ENCODE assay signal across 8 mouse cellular contexts in genomic region chr10:80700732-80701131, GRCm38 (mm10). TPM values are rescaled to one million over a fixed set of nuclear protein-coding genes. Genes with fewer than 3 reads are reported as not detected.
DNase-seq lines count a peak whose midpoint lies in the region; ATAC-seq lines count a peak whose summit lies in the region.

No protein-coding gene starts in this region.

- peak overlapping the region; percentile 79 for H3K4me3 ChIP-seq in liver, embryonic 11.5 days (ENCODE audit: low read depth, low read length)
- H3K4me3 ChIP-seq in brown adipose tissue, adult 24 weeks (ENCODE audit: insufficient read depth, low read depth, low read length): peak overlapping the region; percentile 72
- H3K4me3 ChIP-seq in intestine, embryonic 16.5 days (ENCODE audit: low read length): peak overlapping the region; percentile 73
- H3K4me3 ChIP-seq in neural tube, embryonic 15.5 days (replicated peaks): peak overlapping the region; percentile 67

- DNase-seq in liver, embryonic 11.5 days (ENCODE audit: low spot score): no peak
- no peak for DNase-seq in liver
- no peak for DNase-seq in adrenal gland, adult 8-10 months
- no peak for DNase-seq in layer of hippocampus, adult 8-10 months (ENCODE audit: low spot score in 2 of 2)

- 21% methylated on average over 4 of the region's 4 CpGs for whole genome bisulfite sequencing in liver, embryonic 11.5 days
- WGBS in intestine, embryonic 16.5 days: 29% methylated on average over 4 of the region's 4 CpGs
- WGBS in neural tube, embryonic 15.5 days: 45% methylated on average over 4 of the region's 4 CpGs

- H3K4me2 ChIP-seq in liver, embryonic 11.5 days: peak overlapping the region; percentile 100
- H3K4me2 ChIP-seq in intestine, embryonic 16.5 days (ENCODE audit: low read depth, low read length): peak overlapping the region; percentile 97
- peak overlapping the region; percentile 86 for H3K4me2 ChIP-seq in neural tube, embryonic 15.5 days

- no peak for ATAC-seq in liver, embryonic 11.5 days (replicated peaks; ENCODE audit: low FRiP score)
- no peak for ATAC-seq in intestine, embryonic 16.5 days
- ATAC-seq in neural tube, embryonic 15.5 days (ENCODE audit: low FRiP score): no peak
- ATAC-seq in monocyte, adult 5-6 weeks (replicated peaks; ENCODE audit: insufficient number of reproducible peaks, low FRiP score, low TSS enrichment, poor library complexity, severe bottlenecking): no peak

- H3K36me3 ChIP-seq in liver, embryonic 11.5 days (ENCODE audit: control insufficient read depth, insufficient read depth, low read length): peaks cover 2% of the 10 kb centered on the region; the same call in 1 of the 2 replicates
- H3K36me3 ChIP-seq in intestine, embryonic 16.5 days (ENCODE audit: control insufficient read depth, insufficient read depth, low read length): no peaks in the 10 kb centered on the region; the same call in 1 of the 2 replicates
- H3K36me3 ChIP-seq in neural tube, embryonic 15.5 days: peaks cover 9% of the 10 kb centered on the region

- peak overlapping the region; percentile 76 for H3K27ac ChIP-seq in liver, embryonic 11.5 days (ENCODE audit: low read depth, low read length)
- 0 out of 2 replicates have a peak overlapping the region, but pooled peaks have one; percentile 4 for H3K27ac ChIP-seq in brown adipose tissue, adult 24 weeks (replicated peaks; ENCODE audit: low read depth, low read length)
- no peak overlapping the region for H3K27ac ChIP-seq in intestine, embryonic 16.5 days (ENCODE audit: low read length)
- H3K27ac ChIP-seq in neural tube, embryonic 15.5 days (replicated peaks): no peak overlapping the region

- H3K4me1 ChIP-seq in liver, embryonic 11.5 days (replicated peaks; ENCODE audit: control insufficient read depth, insufficient read depth, low read length): peaks cover 65% of the 10 kb centered on the region
- H3K4me1 ChIP-seq in brown adipose tissue, adult 24 weeks (ENCODE audit: control insufficient read depth, insufficient read depth, insufficient read length, low read length): peaks cover 15% of the 10 kb centered on the region
- H3K4me1 ChIP-seq in intestine, embryonic 16.5 days (ENCODE audit: control insufficient read depth, insufficient read depth, low read length): peaks cover 31% of the 10 kb centered on the region
- peaks cover 53% of the 10 kb centered on the region for H3K4me1 ChIP-seq in neural tube, embryonic 15.5 days

- H3K27me3 ChIP-seq in liver, embryonic 11.5 days (replicated peaks; ENCODE audit: control insufficient read depth, insufficient read depth, low read length): no peaks in the 10 kb centered on the region
- H3K27me3 ChIP-seq in intestine, embryonic 16.5 days (replicated peaks; ENCODE audit: control insufficient read depth, insufficient read depth, low read length): no peaks in the 10 kb centered on the region
- no peaks in the 10 kb centered on the region for H3K27me3 ChIP-seq in neural tube, embryonic 15.5 days (replicated peaks)

- H3K9ac ChIP-seq in liver, embryonic 11.5 days (ENCODE audit: low read depth, low read length): peak overlapping the region; percentile 81
- peak overlapping the region; percentile 75 for H3K9ac ChIP-seq in intestine, embryonic 16.5 days (ENCODE audit: low read depth, low read length)
- peak overlapping the region; percentile 67; the same call in 1 of the 2 replicates for H3K9ac ChIP-seq in neural tube, embryonic 15.5 days (replicated peaks)

- no peaks in the 10 kb centered on the region for H3K9me3 ChIP-seq in liver, embryonic 11.5 days (ENCODE audit: control insufficient read depth, low read length)
- H3K9me3 ChIP-seq in intestine, embryonic 16.5 days (ENCODE audit: control insufficient read depth, low read length): no peaks in the 10 kb centered on the region
- no peaks in the 10 kb centered on the region for H3K9me3 ChIP-seq in neural tube, embryonic 15.5 days (replicated peaks)

RNA-seq across cellular contexts. Expression of gene Mob3a, which starts 1.0 kb away (rescaled TPM):
- 56.7 and 57.3 TPM in 2 replicates for polyA plus RNA-seq in liver, embryonic 11.5 days (2014; fragmentation: Nextera tagmentation; extraction: Ambion mirVana)
- polyA plus RNA-seq in brown adipose tissue, adult 24 weeks (2012; ENCODE audit: insufficient read depth, insufficient read length, missing spikeins): 5.2 and 12.0 TPM in 2 replicates
- 39.8 and 41.8 TPM in 2 replicates for polyA plus RNA-seq in intestine, embryonic 16.5 days (2015; fragmentation: Nextera tagmentation; extraction: Ambion mirVana)
- polyA plus RNA-seq in neural tube, embryonic 15.5 days (2015; fragmentation: Nextera tagmentation; extraction: Ambion mirVana): 53.0 and 58.8 TPM in 2 replicates
- total RNA-seq in adrenal gland, adult 8-10 months (2022): 10 to 100 TPM; 16.2 to 33.5 (median 25.7) TPM
- total RNA-seq in monocyte, adult 5-6 weeks (2017): 57.4 to 129 TPM (median 87.2 TPM) in 3 replicates
- 10 to 100 TPM; 13.8 to 18.0 (median 15.0) TPM for total RNA-seq in layer of hippocampus, adult 8-10 months (2022)

RNA-seq across cellular contexts. Expression of gene Izumo4, which starts 1.3 kb away (rescaled TPM):
- 5.7 and 6.8 TPM in 2 replicates for polyA plus RNA-seq in liver, embryonic 11.5 days (2014; fragmentation: Nextera tagmentation; extraction: Ambion mirVana)
- 2.5 and 5.0 TPM in 2 replicates for polyA plus RNA-seq in brown adipose tissue, adult 24 weeks (2012; ENCODE audit: insufficient read depth, insufficient read length, missing spikeins)
- polyA plus RNA-seq in intestine, embryonic 16.5 days (2015; fragmentation: Nextera tagmentation; extraction: Ambion mirVana): 18.5 and 25.0 TPM in 2 replicates
- polyA plus RNA-seq in neural tube, embryonic 15.5 days (2015; fragmentation: Nextera tagmentation; extraction: Ambion mirVana): 43.3 and 46.8 TPM in 2 replicates
- total RNA-seq in adrenal gland, adult 8-10 months (2022): 10 to 100 TPM; 19.3 to 46.2 (median 33.3) TPM
- 10.6 to 17.9 TPM (median 17.1 TPM) in 3 replicates for total RNA-seq in monocyte, adult 5-6 weeks (2017)
- 10 to 100 TPM; 56.6 to 73.2 (median 69.8) TPM for total RNA-seq in layer of hippocampus, adult 8-10 months (2022)

RNA-seq across cellular contexts. Expression of gene Mknk2, which starts 22.8 kb away (rescaled TPM):
- polyA plus RNA-seq in liver, embryonic 11.5 days (2014; fragmentation: Nextera tagmentation; extraction: Ambion mirVana): 124 and 128 TPM in 2 replicates
- 313 and 519 TPM in 2 replicates for polyA plus RNA-seq in brown adipose tissue, adult 24 weeks (2012; ENCODE audit: insufficient read depth, insufficient read length, missing spikeins)
- 18.3 and 49.9 TPM in 2 replicates for polyA plus RNA-seq in intestine, embryonic 16.5 days (2015; fragmentation: Nextera tagmentation; extraction: Ambion mirVana)
- polyA plus RNA-seq in neural tube, embryonic 15.5 days (2015; fragmentation: Nextera tagmentation; extraction: Ambion mirVana): 56.2 and 70.3 TPM in 2 replicates
- 100 to 1,000 TPM; 106 to 157 (median 123) TPM for total RNA-seq in adrenal gland, adult 8-10 months (2022)
- 56.7 to 115 TPM (median 94.0 TPM) in 3 replicates for total RNA-seq in monocyte, adult 5-6 weeks (2017)
- 10 to 100 TPM; 41.9 to 50.0 (median 45.1) TPM for total RNA-seq in layer of hippocampus, adult 8-10 months (2022)

RNA-seq across cellular contexts. Expression of gene Ap3d1, which starts 41.3 kb away (rescaled TPM):
- 53.1 and 53.2 TPM in 2 replicates for polyA plus RNA-seq in liver, embryonic 11.5 days (2014; fragmentation: Nextera tagmentation; extraction: Ambion mirVana)
- polyA plus RNA-seq in brown adipose tissue, adult 24 weeks (2012; ENCODE audit: insufficient read depth, insufficient read length, missing spikeins): 35.0 and 40.9 TPM in 2 replicates
- 57.9 and 58.4 TPM in 2 replicates for polyA plus RNA-seq in intestine, embryonic 16.5 days (2015; fragmentation: Nextera tagmentation; extraction: Ambion mirVana)
- 108 and 115 TPM in 2 replicates for polyA plus RNA-seq in neural tube, embryonic 15.5 days (2015; fragmentation: Nextera tagmentation; extraction: Ambion mirVana)
- 100 to 1,000 TPM in 2 of 4 experiments, 10 to 100 TPM in 2; 91.8 to 136 (median 113) TPM for total RNA-seq in adrenal gland, adult 8-10 months (2022)
- total RNA-seq in monocyte, adult 5-6 weeks (2017): 65.5 to 110 TPM (median 103 TPM) in 3 replicates
- 100 to 1,000 TPM; 136 to 163 (median 147) TPM for total RNA-seq in layer of hippocampus, adult 8-10 months (2022)

RNA-seq across cellular contexts. Expression of gene Btbd2, which starts 43.9 kb away (rescaled TPM):
- polyA plus RNA-seq in liver, embryonic 11.5 days (2014; fragmentation: Nextera tagmentation; extraction: Ambion mirVana): 38.0 and 38.4 TPM in 2 replicates
- polyA plus RNA-seq in brown adipose tissue, adult 24 weeks (2012; ENCODE audit: insufficient read depth, insufficient read length, missing spikeins): 20.6 and 33.9 TPM in 2 replicates
- polyA plus RNA-seq in intestine, embryonic 16.5 days (2015; fragmentation: Nextera tagmentation; extraction: Ambion mirVana): 9.2 and 10.6 TPM in 2 replicates
- 91.9 and 92.1 TPM in 2 replicates for polyA plus RNA-seq in neural tube, embryonic 15.5 days (2015; fragmentation: Nextera tagmentation; extraction: Ambion mirVana)
- 10 to 100 TPM; 63.4 to 94.6 (median 79.1) TPM for total RNA-seq in adrenal gland, adult 8-10 months (2022)
- 14.6 to 23.9 TPM (median 23.1 TPM) in 3 replicates for total RNA-seq in monocyte, adult 5-6 weeks (2017)
- 100 to 1,000 TPM in 2 of 4 experiments, 10 to 100 TPM in 2; 92.1 to 103 (median 97.9) TPM for total RNA-seq in layer of hippocampus, adult 8-10 months (2022)

Comparison
In these comparisons a context has a peak if more than half of its experiments do, and no peak if none do; other contexts are left out.
1. H3K27ac ChIP-seq: peak in liver, embryonic 11.5 days (single experiment) and brown adipose tissue, adult 24 weeks (single experiment); none in intestine, embryonic 16.5 days (single experiment) and neural tube, embryonic 15.5 days (single experiment).
2. Peak in every context shown above with its lines, with median percentiles within 50 percentile points of each other: H3K4me2 ChIP-seq, H3K4me3 ChIP-seq and H3K9ac ChIP-seq.